Mouse (Mus musculus) limb, embryonic 14.5 days (tissue): ENCODE data around the gene Mrpl11. TPM values are rescaled to one million over a fixed set of nuclear protein-coding genes. Genes with fewer than 3 reads are reported as not detected.

Experiments
- ATAC-seq: fragments of 200-750 bp; cut with Nextera tagmentation; 2 replicates; pipeline ENCODE4 v1.8.0; 2017; ENCODE audit warnings: low read depth, moderate number of reproducible peaks, moderate TSS enrichment; ENCODE audit not compliant: low FRiP score
- DNase-seq: peaks from one replicate; pipeline ENCODE4 v3.0.0-alpha.2; 2015; ENCODE audit warnings: low spot score
- H3K27ac ChIP-seq: fragments of 300-500 bp; sonication (generic); replicated peaks from 2 replicates; pipeline ENCODE4 v1.5.1; 2014; ENCODE audit warnings: low read depth, mild to moderate bottlenecking, low read length, moderate library complexity, mixed read lengths
- H3K27me3 ChIP-seq: fragments of 300-500 bp; sonication (generic); 2 replicates; pipeline ENCODE4 v1.6.1; 2014; ENCODE audit warnings: low read length, mixed read lengths; ENCODE audit not compliant: control insufficient read depth, insufficient read depth
- H3K36me3 ChIP-seq: fragments of 300-500 bp; sonication (generic); 2 replicates; pipeline ENCODE4 v1.6.1; 2014; ENCODE audit warnings: mild to moderate bottlenecking, low read length, moderate library complexity, mixed read lengths; ENCODE audit not compliant: control insufficient read depth, insufficient read depth
- H3K4me1 ChIP-seq: fragments of 300-500 bp; sonication (generic); 2 replicates; pipeline ENCODE4 v1.6.1; 2014; ENCODE audit warnings: antibody characterized with exemption, low read length, mixed read lengths; ENCODE audit not compliant: control insufficient read depth, insufficient read depth
- H3K4me2 ChIP-seq: fragments of 300-500 bp; sonication (generic); replicated peaks from 2 replicates; pipeline ENCODE4 v1.6.1; 2014; ENCODE audit warnings: low read depth, mild to moderate bottlenecking, low read length, moderate library complexity; ENCODE audit not compliant: severe bottlenecking
- H3K4me3 ChIP-seq: fragments of 300-500 bp; sonication (generic); replicated peaks from 2 replicates; pipeline ENCODE4 v1.5.1; 2014; ENCODE audit warnings: low read length
- H3K9ac ChIP-seq: fragments of 300-500 bp; sonication (generic); 2 replicates; pipeline ENCODE4 v1.6.1; 2014; ENCODE audit warnings: mild to moderate bottlenecking, low read depth, low read length, moderate library complexity; ENCODE audit not compliant: severe bottlenecking
- H3K9me3 ChIP-seq: fragments of 300-500 bp; sonication (generic); 2 replicates; pipeline ENCODE4 v1.6.1; 2016; ENCODE audit warnings: low read length; ENCODE audit not compliant: control insufficient read depth
- POLR2A ChIP-seq: fragments of 200-500 bp; IDR thresholded peaks from 2 replicates; pipeline ENCODE4 v1.8.0; 2012; ENCODE audit warnings: inconsistent platforms, mild to moderate bottlenecking, moderate library complexity, borderline replicate concordance; ENCODE audit not compliant: insufficient read depth, insufficient read length; ENCODE audit errors: extremely low read depth
- WGBS: fragments of 180-500 bp; shearing (Covaris S2); extraction: QIAGEN DNeasy Blood & Tissue Kit; methylation state at CpG from one replicate; pipeline ENCODE4 v1.1.7; 2014; 5-methylcytosine and 5-hydroxymethylcytosine counted together
- polyA plus RNA-seq, 2 experiments: library from polyadenylated mRNA; depleted of rRNA in 1 of 2; stranded (reverse) in 1 of 2; unstranded in 1 of 2; fragments of >200 nt; fragmentation: Nextera tagmentation in 1 of 2; extraction: Ambion mirVana in 1 of 2; gene quantifications; 2 replicates each; pipeline versions ENCODE4 v1.2.1 to v1.2.3; 2012 to 2014

Gene Mrpl11
- polyA plus RNA-seq, 2 experiments: 74.3 to 105 TPM

DNA sequence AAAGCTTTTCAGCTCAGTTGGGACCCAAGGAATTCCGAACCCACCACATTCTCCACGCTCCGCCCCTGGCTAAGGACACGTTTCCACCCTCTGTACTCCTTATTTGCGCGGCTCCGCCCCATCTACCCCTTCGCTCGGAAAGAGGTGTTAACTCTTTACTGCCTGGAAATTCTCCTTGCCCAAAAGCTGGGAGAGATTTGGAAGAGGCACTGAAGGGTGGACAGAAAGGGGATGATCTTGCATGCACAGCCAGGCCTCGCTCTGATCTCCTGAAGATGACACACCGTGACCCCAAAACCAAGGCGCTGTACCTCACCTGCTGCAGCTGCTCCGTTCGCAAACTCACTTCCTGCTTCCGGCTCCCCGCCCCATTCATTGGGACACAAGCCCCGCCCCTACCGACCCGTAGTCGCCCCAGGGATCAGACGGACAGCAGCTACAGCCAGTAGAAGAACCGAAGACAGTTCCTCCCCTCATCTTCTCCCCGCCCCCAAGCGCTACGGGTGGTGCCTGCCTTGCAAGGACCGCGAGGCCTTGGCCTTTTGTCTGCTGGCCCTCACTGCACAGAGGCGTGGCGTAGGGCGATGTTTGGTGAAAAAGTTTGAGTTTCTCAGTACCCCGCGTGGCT lies 33.9 kb upstream of the Mrpl11 start, which contains the start of gene Dpp3:
Gene Dpp3, minus strand, starts transcription at position 384 of the 628 bp plus-strand sequence.
- Histone ChIP-seq H3K27ac (peak within 1 kb of the TSS; percentile 79), H3K4me2 (peak within 1 kb of the TSS; percentile 50), H3K9me3 (no peaks in the 10 kb centered on the region), H3K4me1 (peaks cover 9% of the 10 kb centered on the region; the same call in 1 of the 2 replicates), H3K27me3 (no peaks in the 10 kb centered on the region), H3K9ac (peak within 1 kb of the TSS; percentile 67), H3K4me3 (peak within 1 kb of the TSS; percentile 67), H3K36me3 (peaks cover 31% of the 10 kb centered on the region)
- peak; percentile 94; the same call in 1 of the 2 replicates for TF ChIP-seq POLR2A
- under 1% methylated on average over 32 of the region's 32 CpGs for WGBS
- DNase-seq (peak; percentile 98), ATAC-seq (peak; percentile 99)

- DNase-seq (no peak), ATAC-seq (no peak; the same call in 1 of the 2 replicates)
- 58% methylated on average over 5 of the region's 5 CpGs for WGBS
- Histone ChIP-seq H3K9ac (peak overlapping the region; percentile 67), H3K27me3 (no peaks in the 10 kb centered on the region), H3K9me3 (no peaks in the 10 kb centered on the region), H3K36me3 (peaks cover 28% of the 10 kb centered on the region), H3K4me2 (peak overlapping the region; percentile 50), H3K27ac (no peak overlapping the region), H3K4me1 (peaks cover 9% of the 10 kb centered on the region; the same call in 1 of the 2 replicates), H3K4me3 (peak overlapping the region; percentile 67)
- TF ChIP-seq POLR2A: no peak
Observed at GRCm38 (mm10) chr19:4928781-4929180, 33.2 kb upstream of the Mrpl11 start.

DNA sequence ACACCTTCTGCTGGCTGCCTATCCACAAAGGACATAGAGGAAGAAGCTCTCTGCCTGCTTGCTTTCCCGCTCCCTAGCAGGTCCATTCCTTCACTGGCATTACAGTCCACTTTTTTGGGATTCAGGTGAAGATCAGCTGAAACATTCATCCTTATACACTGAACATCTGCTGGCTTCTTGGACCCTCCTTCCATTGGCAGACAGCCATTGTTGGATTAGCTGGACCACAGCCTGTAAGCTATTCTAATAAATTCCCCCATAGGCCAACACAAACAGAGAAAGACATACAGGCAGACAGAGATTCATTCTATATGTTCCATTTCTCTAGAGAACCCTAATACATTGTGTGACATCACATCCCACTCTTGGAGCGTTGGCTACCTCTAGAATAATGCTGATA lies 25.1 kb upstream of the Mrpl11 start:
- no peaks in the 10 kb centered on the region for H3K27me3 ChIP-seq
- no peaks in the 10 kb centered on the region for H3K4me1 ChIP-seq
- no peak overlapping the region for H3K4me2 ChIP-seq
- no peak overlapping the region for H3K27ac ChIP-seq
- no peak for DNase-seq
- H3K36me3 ChIP-seq: peaks cover 11% of the 10 kb centered on the region
- no peak overlapping the region for H3K4me3 ChIP-seq
- H3K9ac ChIP-seq: no peak overlapping the region
- ATAC-seq: no peak
- H3K9me3 ChIP-seq: no peaks in the 10 kb centered on the region
- 89% methylated on average over 2 of the region's 2 CpGs for WGBS
- no peak for TF ChIP-seq POLR2A

DNA sequence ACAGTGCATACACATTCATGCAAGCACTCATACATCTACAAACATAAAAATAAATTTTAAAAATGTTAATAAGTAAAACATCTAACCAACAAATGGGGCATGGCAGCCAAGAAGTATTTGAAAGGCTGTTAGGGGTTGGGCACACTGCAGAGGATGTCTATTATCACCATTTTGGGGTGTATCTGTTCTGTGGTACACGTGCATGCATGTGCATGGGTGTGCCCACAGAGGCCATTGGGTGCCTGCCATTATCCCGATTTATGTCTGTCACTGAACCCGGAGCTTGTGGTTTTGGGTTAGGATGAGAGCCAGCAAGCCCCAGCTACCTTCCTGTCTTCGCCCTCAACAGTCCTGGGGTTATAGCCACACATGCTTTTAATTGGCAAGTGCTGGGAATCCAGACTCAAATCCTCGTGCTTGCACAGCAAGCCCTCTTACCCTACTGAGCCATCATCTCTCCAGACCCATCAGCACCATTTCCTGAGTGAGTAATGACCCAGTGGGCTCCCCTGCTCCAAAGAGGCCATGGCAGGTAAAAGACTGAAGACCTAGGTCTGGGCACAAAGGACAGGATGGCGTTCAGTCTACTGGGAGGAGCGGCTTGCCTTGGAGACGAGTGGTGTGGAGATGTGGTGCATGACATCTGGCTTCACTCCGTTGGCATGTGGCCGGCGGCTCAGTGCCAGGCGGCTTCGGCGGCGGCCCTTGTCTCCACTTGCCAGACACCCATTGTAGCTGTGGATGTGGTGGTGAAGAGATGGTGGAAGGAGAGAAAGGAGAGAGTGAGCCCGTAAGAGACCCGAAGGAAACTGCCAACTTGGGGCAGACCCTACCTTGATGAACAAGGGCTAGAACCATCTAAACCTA lies 24.3 kb upstream of the Mrpl11 start:
- Histone ChIP-seq H3K9ac (no peak overlapping the region), H3K9me3 (no peaks in the 10 kb centered on the region), H3K27ac (no peak overlapping the region), H3K36me3 (peaks cover 11% of the 10 kb centered on the region), H3K27me3 (no peaks in the 10 kb centered on the region), H3K4me1 (peaks cover 5% of the 10 kb centered on the region; the same call in 1 of the 2 replicates), H3K4me3 (no peak overlapping the region), H3K4me2 (no peak overlapping the region)
- no peak for TF ChIP-seq POLR2A
- peak; percentile 6 for DNase-seq
- WGBS: 79% methylated on average over 17 of the region's 17 CpGs
- ATAC-seq: no peak

GRCm38 (mm10) chr19:4942551-4943252 lies 19.2 kb upstream of the Mrpl11 start, which contains the start of gene Peli3:
TSS of gene Peli3 (minus strand) at chr19:4943127.
- Histone ChIP-seq H3K4me3 (peak within 1 kb of the TSS; percentile 67), H3K27me3 (no peaks in the 10 kb centered on the region), H3K9ac (peak within 1 kb of the TSS; percentile 66), H3K36me3 (no peaks in the 10 kb centered on the region), H3K4me1 (peaks cover 9% of the 10 kb centered on the region), H3K4me2 (peak within 1 kb of the TSS; percentile 87), H3K9me3 (no peaks in the 10 kb centered on the region), H3K27ac (no peak within 1 kb of the TSS)
- peak; percentile 98 for ATAC-seq
- TF ChIP-seq POLR2A: no peak
- 1% methylated on average over 39 of the region's 55 CpGs for WGBS
- peak; percentile 70 for DNase-seq
